Mouse (Mus musculus): ENCODE results near the gene Fah.

Fah gene

DNA sequence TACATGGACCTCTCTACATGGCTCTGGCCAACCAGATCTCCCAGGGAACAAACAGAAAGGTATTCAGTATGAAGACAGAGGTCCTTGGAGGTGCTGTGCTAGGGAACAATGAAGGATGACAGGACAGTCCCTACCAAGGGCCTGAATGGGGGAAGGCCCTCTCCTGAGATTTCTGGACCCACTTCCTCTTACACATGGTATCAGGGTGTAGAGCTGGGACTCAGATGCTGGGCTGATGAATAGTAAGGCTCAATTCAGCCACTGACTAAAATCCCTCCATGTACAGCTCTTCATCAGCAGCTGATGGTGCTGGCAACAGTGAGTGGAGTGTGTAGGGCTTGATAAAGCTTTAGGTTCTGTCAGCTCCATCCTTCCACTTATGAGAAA is 11.6 kb downstream of the Fah start:
- in situ Hi-C loops (cut with MboI, MseI) = loop anchor here (5.0 kb wide), 1 partner anchor 177 kb away; no protein-coding TSS in a partner anchor

DNA sequence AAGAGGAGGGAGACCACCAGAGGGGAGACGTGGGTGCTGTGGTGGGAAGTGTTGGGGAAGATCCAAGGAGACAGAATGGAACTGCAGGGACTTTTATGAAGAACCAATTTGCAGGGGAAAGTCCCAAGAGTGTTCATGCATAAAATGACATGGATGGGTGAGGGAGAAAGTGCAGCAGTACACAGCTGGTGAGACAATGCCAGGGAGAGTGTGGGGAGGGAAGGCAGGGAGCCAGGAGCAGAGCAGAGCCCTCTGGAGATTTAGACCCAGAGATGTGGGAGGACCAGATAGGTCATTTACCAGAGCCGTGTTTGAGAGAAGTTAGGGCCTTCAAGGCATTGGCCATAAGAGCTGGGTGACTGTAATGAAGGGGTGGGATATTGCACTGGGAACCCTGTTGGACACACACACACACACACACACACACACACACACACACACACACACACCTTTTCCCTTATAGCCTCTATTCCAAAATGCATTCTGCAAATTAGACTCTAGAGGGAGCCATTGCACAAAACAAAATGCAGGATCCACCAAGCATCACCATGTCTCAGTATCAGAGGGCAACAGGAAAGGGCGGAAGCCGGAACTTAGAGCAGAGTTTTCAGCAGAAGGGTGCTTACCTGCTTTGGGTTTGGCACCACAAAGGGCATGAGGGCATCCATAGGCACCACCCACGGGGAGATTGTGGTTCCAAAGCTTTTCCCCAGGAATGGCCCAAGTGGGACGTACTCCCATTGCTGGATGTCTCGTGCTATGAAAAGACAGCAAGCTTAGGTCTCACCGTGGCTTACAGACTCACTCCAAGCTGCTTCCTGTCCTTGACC is 12.2 kb downstream of the Fah start:
- in situ Hi-C loops (cut with MboI, MseI) = loop anchor here (5.0 kb wide), 1 partner anchor 178 kb away; no protein-coding TSS in a partner anchor

DNA sequence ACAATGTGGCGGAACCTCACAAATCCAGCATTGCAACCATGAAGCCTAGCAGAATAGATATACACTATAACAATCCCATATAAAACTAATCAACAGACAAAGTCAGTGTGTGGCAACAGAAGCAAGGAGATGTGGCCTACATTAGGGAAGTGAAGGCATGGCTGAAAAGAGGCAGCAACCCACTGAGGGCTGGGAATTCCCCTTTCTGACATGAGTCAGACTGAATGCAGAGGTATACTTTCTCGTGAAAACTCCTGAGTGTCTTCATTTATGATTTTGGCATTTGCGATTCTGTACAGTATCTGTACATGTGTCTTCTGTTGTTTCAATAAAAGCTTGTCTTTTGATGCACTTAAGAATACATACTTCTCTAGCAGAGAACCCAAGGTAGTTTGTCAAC is 15.2 kb downstream of the Fah start:
- in situ Hi-C loops (cut with MboI, MseI) = loop anchor here (5.0 kb wide), 1 partner anchor 181 kb away; no protein-coding TSS in a partner anchor

DNA sequence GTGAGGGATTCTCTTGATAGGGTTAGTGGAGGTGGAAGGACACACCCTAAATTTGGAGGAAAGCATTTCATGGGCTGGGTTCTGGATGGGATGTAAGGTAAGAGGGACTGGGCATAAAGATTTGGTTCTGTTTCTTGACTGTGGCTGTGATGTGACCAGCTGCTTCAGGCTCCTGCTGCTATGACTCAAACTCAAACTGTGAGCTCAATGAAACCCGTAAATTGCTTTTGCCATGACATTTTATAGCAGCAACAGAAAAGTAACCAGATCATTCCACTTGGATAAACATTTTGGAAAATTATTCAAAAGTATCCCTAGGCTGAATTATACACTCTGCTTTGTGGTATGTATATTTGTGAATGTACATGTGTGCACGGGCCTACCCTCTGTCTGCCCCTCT is 15.9 kb downstream of the Fah start:
- in situ Hi-C loops (cut with MboI, MseI) = loop anchor here (5.0 kb wide), 1 partner anchor 182 kb away; no protein-coding TSS in a partner anchor

DNA sequence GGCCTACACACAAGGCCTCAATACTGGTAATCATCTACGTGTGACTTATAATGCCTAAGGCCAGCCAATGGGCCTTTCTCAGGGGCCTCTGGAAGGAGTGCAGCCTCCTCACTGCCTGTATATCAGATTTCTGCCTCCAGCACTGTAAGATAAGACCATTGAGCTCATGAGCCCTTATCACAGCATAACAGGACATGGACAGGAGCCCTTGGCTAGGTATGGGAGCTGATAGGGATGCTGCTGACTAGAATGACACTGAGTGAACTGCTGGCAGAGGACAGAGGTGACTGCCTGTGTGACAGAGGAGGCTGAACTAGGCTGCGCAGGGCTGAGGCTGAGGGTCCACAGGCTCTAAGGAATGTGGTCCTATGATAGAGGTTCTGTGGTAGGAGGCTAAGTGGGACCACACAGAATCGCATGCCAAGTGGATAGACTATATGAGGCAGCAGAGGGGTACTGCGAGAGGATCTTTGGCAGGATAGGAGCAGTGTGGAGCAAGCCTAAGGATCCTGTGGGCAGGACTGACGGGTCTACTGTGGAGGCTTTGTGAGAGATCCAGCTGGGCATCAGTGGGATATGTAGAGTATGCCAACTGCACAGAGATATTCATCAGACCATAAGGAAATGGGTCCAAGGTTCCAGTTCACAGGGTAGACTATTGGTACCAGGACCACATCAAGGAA is 19.3 kb downstream of the Fah start:
- in situ Hi-C loops (cut with MboI, MseI) = loop anchor here (5.0 to 10.0 kb wide), 2 partner anchors 410 to 758 kb away; no protein-coding TSS in a partner anchor

DNA sequence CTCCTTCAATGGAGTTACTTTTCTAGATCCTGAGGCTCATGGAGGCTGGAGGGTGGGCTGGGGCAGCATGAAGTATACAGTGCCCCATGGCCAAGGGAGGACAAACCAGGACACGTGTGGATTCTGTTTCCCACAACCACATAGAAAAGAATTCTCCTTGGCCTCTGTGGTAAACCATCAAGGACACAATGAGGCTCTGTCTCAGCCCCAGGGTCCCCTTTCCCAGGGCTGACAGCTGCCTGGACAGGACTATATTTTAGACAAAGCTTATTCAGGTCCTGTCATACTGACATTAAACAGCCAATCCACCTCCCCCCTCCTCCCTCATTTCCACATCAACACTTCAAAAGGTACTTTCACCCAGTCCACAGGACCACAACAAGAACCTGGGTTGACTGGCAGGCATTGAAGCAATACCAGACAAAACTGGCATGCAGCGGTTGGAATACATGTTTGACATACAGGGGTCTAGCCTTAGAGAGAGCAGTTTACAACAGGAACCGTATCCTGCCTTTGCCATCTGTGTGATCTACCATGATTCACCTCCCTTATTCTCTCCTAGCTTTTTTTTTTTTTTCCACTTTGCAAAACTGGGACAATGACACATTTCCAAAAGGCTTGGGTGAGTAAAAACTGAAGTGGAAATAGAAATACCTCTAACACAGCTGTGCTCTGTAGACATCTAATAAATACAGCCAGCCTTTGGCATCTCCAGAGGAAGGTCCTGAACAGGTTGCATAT is 20.0 kb downstream of the Fah start:
- in situ Hi-C loops (cut with MboI, MseI) = loop anchor here (5.0 to 10.0 kb wide), 2 partner anchors 409 to 758 kb away; no protein-coding TSS in a partner anchor

DNA sequence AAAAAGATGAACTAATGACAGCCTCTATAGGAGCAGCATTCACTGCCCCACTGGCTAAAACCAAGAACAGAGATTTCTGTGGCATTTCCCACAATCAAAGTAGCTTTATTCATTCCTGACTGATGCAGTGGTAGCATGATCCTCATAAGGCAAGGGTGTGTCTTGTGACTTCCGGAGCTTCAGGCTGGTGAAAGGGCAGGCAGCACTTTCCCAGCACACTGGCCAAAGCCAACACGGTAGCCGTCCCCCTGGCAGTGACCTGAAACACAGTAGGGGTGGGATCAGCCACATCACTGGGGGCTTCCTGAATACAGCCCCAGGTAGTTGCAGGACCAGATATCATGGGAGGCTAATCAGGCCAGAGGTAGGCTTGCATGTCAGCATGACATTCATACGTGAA is 21.4 kb downstream of the Fah start:
- in situ Hi-C loops (cut with MboI, MseI) = loop anchor here (5.0 to 10.0 kb wide), 2 partner anchors 408 to 760 kb away; no protein-coding TSS in a partner anchor

DNA sequence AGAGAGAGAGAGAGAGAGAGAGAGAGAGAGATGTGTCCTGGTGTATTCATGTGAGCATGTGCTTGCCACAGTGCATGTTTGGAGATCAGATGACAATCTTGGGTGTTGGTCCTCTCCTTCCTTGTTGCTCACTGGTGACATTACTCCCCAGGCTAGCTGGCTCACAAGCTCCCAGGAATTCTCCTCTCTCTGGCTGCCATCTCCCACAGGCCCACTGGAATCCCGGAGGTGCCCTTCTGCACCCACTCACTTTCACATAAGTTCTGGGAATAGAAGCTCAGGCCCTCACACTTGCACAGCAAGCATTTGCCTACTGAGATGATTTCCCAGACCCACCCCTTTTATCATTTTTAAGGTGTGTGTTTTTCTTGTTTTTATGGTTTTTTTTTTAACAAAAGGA is 26.8 kb downstream of the Fah start:
- in situ Hi-C loops (cut with MboI, MseI) = loop anchor here (10.0 kb wide), 1 partner anchor 765 kb away; no protein-coding TSS in a partner anchor

DNA sequence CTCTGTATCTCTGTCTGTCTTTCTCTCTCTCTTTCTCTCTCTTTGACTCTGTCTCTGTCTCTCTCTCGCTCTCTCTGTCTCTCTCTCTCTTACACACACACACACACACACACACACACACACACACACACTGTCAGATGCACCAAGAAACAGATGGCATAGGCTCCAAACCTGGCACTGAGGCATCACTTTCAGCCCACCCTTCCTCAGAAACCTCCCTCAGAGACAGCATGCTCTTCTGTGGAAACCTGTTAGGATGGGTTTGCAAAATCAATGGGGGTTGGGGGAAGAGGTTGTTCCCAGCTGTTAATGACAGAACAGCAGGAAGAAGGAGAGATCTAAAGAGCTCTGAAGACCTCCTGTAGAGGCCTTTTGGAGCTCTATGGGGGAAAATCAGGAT is 27.7 kb downstream of the Fah start:
- in situ Hi-C loops (cut with MboI, MseI) = no loop called here

DNA sequence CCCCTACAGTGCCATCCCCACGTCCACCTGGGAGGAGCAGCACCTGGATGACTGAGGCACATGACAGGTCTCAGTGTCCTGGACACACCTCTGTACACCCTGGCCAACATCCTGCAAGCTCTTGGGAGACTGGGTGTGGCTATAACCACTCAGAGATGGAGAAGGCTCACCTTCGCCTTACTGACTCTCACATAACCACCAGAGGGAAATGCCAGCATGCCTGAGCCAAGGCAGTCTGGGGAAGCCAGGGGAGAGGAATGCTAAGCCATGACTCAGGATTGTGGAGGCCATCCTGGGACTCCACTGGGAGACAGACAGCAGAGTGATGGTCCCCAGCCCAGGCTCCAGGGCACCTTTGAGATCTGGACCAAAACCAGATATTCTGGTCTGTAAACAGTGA is 29.5 kb downstream of the Fah start:
- in situ Hi-C loops (cut with MboI, MseI) = no loop called here

DNA sequence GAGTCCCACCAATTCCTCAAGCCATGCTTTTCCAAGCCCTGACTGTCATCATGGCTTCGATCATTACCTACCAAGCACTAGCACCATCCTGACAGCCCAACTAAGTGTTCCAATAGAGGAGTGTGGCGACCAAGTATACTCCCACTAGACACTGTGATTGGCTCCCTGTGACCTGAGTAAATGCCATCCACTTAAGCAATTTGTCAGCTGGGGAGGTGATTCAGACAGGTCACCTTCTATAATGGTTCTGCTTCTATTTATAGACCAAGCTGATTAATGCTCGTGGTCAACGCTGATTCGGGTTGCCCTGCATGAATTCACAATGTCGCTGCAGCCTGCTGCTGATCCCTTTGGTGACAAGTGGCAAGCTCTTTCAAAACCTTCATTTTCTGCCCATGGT is 40.3 kb downstream of the Fah start:
- in situ Hi-C loops (cut with MboI, MseI) = no loop called here

DNA sequence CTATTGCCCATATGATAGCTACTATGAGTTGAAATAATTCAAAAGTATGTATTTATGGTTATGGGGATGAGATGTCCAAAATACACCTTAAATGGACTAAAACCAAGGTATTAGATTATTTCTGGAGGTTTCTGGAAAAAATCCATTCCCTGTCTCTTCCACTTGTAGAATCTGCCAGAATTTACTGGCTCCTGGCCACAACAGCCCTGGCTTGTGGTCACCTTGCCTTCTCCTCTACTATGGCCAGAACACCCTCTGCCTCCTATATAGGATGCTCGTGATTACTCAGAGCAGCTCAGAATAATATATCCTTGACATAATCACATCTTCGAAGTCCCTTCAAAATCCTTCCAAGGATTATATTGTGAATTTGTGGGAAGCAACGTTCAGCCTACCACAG is 42.3 kb downstream of the Fah start:
- in situ Hi-C loops (cut with MboI, MseI) = no loop called here

DNA sequence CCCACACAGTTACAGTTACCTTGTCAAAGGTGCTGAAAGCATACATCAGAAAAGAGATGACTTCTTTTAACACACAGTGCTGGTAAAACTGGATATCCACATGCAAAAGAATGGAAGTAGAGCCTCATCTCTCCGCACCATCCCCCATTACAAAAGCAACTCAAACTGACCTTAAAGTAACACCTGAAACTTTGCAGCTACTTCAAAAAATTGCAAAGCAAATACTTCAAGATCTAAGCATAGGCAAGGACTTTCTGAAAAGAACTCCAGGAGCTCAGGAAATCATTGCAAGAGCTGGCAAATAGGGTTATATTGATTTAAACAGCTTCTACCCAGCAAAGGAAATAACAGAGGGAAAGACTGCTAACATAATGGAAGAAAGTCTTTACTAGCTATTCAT is 46.0 kb downstream of the Fah start:
- in situ Hi-C loops (cut with MboI, MseI) = no loop called here

DNA sequence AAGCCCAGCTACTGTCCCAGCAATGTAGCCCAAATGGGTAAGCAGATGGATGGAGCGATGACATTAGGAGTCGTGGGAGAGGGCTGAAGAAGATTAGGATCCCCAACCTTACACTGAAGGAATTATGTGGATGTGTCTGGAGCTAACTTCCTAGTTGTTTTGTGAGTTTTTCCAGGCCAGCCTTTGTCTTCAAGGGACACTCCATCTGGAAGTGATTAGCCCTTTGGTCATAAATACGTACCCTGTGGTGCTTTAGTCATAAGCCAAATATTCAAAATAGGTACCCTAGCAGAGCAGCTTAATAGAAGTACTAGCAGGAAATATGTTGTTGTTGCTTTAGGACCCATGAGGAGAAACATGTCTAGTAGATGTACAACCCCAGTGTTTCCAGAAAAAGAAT is 49.2 kb downstream of the Fah start:
- in situ Hi-C loops (cut with MboI, MseI) = no loop called here

DNA sequence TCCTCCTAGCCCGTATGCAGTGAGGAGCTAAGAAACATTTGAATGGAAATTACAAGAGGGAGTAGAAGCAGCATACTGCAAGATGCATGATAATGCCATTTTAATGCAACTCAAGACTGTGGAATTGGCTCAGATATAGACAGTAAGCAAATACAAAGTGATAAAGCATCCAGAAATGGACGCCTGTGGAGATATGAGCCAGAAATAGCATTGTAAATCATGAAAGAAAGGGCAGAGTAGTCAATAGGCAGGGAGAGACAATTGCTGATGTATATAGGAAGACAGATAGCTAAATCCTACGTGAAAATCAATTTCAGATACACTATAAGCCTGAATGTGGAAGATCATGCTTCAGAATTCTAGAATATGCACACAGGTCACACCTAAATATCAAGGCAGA is 51.2 kb downstream of the Fah start:
- in situ Hi-C loops (cut with MboI, MseI) = no loop called here

DNA sequence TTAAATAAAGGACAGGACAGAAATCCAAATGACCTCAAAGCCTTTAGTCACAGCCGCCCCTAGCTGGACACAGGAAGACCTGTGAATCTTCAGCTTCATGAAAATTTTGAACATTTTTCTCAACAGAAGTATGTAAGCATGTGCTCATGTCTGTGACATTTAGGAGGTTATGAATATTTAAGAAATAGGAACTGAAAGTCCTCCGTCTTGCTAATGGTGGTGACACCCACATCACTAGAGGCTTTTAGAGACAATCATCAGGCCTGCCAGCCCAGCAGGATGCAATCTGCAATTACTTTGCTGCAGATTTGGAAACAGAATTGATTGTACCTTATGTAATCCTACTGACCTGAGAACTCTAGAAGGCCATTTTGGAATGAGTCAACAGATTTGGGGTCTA is 55.0 kb downstream of the Fah start:
- in situ Hi-C loops (cut with MboI, MseI) = no loop called here

DNA sequence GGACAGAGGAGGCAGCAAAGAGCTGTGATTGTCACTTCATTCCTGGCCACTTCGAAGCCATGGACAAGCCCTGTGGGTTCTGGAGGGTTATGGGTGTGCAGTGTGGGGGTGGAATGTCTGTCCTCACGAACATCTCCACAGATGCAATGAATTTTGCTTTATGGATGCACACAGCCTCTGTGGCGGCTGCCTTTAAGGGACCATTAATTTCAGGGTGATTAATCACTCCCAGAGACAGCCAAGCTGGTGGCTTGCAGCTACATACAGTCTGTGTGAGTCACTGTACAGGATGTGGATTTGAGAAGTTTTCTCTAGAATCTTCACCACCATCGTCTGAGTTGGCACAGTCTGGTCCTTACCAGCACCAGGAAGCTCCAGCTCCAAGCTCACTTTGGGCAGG is 59.9 kb downstream of the Fah start:
- in situ Hi-C loops (cut with MboI, MseI) = no loop called here

DNA sequence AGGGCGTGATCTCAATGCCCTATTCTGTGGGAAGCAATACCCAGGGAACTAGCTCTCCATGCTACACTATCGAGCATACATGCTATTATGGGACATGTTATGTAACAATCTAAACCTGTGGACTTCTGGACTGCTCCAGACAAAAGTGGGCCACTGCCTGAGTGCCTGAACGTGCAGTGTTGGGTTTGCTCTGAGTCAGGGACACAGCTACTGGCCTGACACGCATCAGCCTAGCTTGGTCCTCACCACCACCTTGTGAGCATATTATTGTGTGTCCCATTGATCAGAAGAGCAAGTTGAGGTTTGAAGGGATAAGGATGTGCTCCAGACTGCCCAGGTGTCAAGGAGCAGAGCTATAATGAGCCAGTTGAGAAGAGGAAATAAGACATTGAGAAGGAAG is 61.6 kb downstream of the Fah start:
- in situ Hi-C loops (cut with MboI, MseI) = no loop called here
